Mouse (Mus musculus) gastrocnemius, postnatal 25 days (tissue): ENCODE results near the gene Pck2. TPM values are rescaled to one million over a fixed set of nuclear protein-coding genes. Genes with fewer than 3 reads are reported as not detected.
A peak's percentile ranks its signal among the peaks of the same experiment; 100 is the strongest.

Source experiments
- DNase-seq: peaks from one replicate; pipeline ENCODE4 v3.0.0; 2022
- long read RNA-seq, 2 experiments: library from polyadenylated mRNA; stranded (forward); transcript quantifications; one replicate each; pipeline ENCODE4 v2.0.0; 2021
- total RNA-seq, 2 experiments: library from RNA; stranded (reverse); gene quantifications; 1 replicate in 1 of 2; 2 replicates in 1 of 2; pipeline ENCODE4 v1.2.3; 2021

Pck2 gene
- total RNA-seq, result 1 to 10 TPM; 4.7 to 6.9 TPM
- long read RNA-seq, experiment 1, partial matches to known transcripts, result 0 of 4 reads
- long read RNA-seq, experiment 1, other reads (novel, unspliced or antisense), result 1 of 4 reads
- long read RNA-seq, experiment 2, partial matches to known transcripts, result 1 of 3 reads
- long read RNA-seq, experiment 2, other reads (novel, unspliced or antisense), result 0 of 3 reads

GRCm38 (mm10) chr14:55540067-55540786, at the start of gene Pck2:
Pck2 (plus strand) TSS chr14:55540266.
- DNase-seq, result peak; percentile 91

- peak; percentile 65 for DNase-seq
Measured at GRCm38 (mm10) chr14:55490361-55491201, 49.5 kb upstream of the Pck2 start, which contains the start of gene Carmil3. Carmil3 (plus strand) TSS chr14:55490651.

GRCm38 (mm10) chr14:55491291-55491833, 48.7 kb upstream of the Pck2 start:
- DNase-seq, result peak; percentile 52

GRCm38 (mm10) chr14:55492103-55492502, 48.0 kb upstream of the Pck2 start:
- no peak for DNase-seq

- no peak for DNase-seq
Measured at GRCm38 (mm10) chr14:55495509-55496240, 44.4 kb upstream of the Pck2 start.

GRCm38 (mm10) chr14:55496761-55497448, 43.2 kb upstream of the Pck2 start:
- no peak for DNase-seq

- DNase-seq, result peak; percentile 75
Measured at GRCm38 (mm10) chr14:55497449-55497821, 42.6 kb upstream of the Pck2 start.

- DNase-seq, result no peak
Measured at GRCm38 (mm10) chr14:55505612-55506011, 34.5 kb upstream of the Pck2 start.

GRCm38 (mm10) chr14:55507801-55508200, 32.3 kb upstream of the Pck2 start:
- no peak for DNase-seq

- DNase-seq, result no peak
Measured at GRCm38 (mm10) chr14:55509540-55509939, 30.5 kb upstream of the Pck2 start.

GRCm38 (mm10) chr14:55510125-55510731, 29.8 kb upstream of the Pck2 start, which contains the start of gene Cpne6:
Cpne6 (plus strand) TSS chr14:55510445.
- DNase-seq, result no peak

GRCm38 (mm10) chr14:55511037-55511436, 29.0 kb upstream of the Pck2 start:
- DNase-seq, result no peak

GRCm38 (mm10) chr14:55513927-55514326, 26.1 kb upstream of the Pck2 start:
- DNase-seq, result no peak

- no peak for DNase-seq
Measured at GRCm38 (mm10) chr14:55515846-55516245, 24.2 kb upstream of the Pck2 start.

GRCm38 (mm10) chr14:55518897-55519296, 21.2 kb upstream of the Pck2 start:
- DNase-seq, result no peak

- DNase-seq, result no peak
Measured at GRCm38 (mm10) chr14:55519604-55520003, 20.5 kb upstream of the Pck2 start.

- DNase-seq, result no peak
Measured at GRCm38 (mm10) chr14:55520451-55521361, 19.4 kb upstream of the Pck2 start.

GRCm38 (mm10) chr14:55524062-55524461, 16.0 kb upstream of the Pck2 start:
- DNase-seq, result no peak

- no peak for DNase-seq
Measured at GRCm38 (mm10) chr14:55524785-55525184, 15.3 kb upstream of the Pck2 start, which contains the start of gene Nrl. Nrl (minus strand) TSS chr14:55524981.

- no peak for DNase-seq
Measured at GRCm38 (mm10) chr14:55526674-55527073, 13.4 kb upstream of the Pck2 start.
